Mouse (Mus musculus): ENCODE data around the gene Acsl3. TPM values are rescaled to one million over a fixed set of nuclear protein-coding genes. Genes with fewer than 3 reads are reported as not detected.

The Acsl3 gene
- 71.3 and 76.9 TPM in 2 replicates for polyA plus RNA-seq (2014; fragmentation: Nextera tagmentation; extraction: Ambion mirVana)

GRCm38 (mm10) chr1:78657671-78658440, at the start of gene Acsl3, which contains the start of gene Utp14b:
Gene Acsl3 (plus strand): TSS chr1:78657825.
Gene Utp14b (plus strand): TSS chr1:78658038.
- Histone ChIP-seq H3K27me3 (replicated peaks; ENCODE audit: control insufficient read depth, insufficient read depth, low read length) (no peaks in the 10 kb centered on the region), H3K4me1 (ENCODE audit: control insufficient read depth, insufficient read depth, low read length) (peaks cover 20% of the 10 kb centered on the region), H3K27ac (replicated peaks; ENCODE audit: low read depth, low read length) (peak within 1 kb of the TSS; percentile 97), H3K9me3 (ENCODE audit: control insufficient read depth, low read length) (no peaks in the 10 kb centered on the region), H3K4me3 (ENCODE audit: low read depth, low read length) (peak within 1 kb of the TSS; percentile 93), H3K4me2 (ENCODE audit: low read depth, low read length) (peak within 1 kb of the TSS; percentile 82), H3K36me3 (ENCODE audit: control insufficient read depth, insufficient read depth, low read length) (no peaks in the 10 kb centered on the region), H3K9ac (ENCODE audit: low read depth, low read length) (peak within 1 kb of the TSS; percentile 96)
- ATAC-seq (ENCODE audit: low read depth): peak; percentile 100
- DNase-seq (ENCODE audit: low spot score): peak; percentile 99
- 1% methylated on average over 33 of the region's 104 CpGs for WGBS

- WGBS: 16% methylated on average over 12 of the region's 12 CpGs
- H3K4me3 ChIP-seq (ENCODE audit: low read depth, low read length): no peak overlapping the region
These were observed 48.3 kb upstream of the Acsl3 start for GRCm38 (mm10) chr1:78609134-78609907.

DNA sequence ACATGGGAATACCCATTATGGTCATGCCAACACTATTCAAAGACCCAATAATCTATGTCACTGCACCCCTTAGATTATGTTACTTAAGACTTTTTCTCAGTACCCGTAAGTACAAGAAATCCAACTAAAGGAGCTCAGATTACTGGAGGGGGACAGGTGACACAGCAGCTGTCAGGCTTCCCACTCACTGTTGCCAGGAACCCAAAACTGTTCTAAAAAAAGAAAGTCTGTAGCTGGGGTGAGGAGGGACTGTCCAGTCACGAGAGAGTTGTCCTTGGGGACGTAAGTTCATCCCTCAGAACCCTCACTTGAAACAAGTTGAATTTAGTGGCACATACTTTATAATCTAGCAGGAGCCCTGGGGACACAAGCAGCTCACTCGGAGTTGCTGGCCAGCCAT, 46.6 kb upstream of the Acsl3 start:
- WGBS: 50% methylated on average over 4 of the region's 4 CpGs
- Histone ChIP-seq H3K4me2 (ENCODE audit: low read depth, low read length) (no peak overlapping the region), H3K27ac (replicated peaks; ENCODE audit: low read depth, low read length) (no peak overlapping the region), H3K9ac (ENCODE audit: low read depth, low read length) (no peak overlapping the region), H3K27me3 (replicated peaks; ENCODE audit: control insufficient read depth, insufficient read depth, low read length) (no peaks in the 10 kb centered on the region), H3K9me3 (ENCODE audit: control insufficient read depth, low read length) (no peaks in the 10 kb centered on the region), H3K4me3 (ENCODE audit: low read depth, low read length) (no peak overlapping the region), H3K4me1 (ENCODE audit: control insufficient read depth, insufficient read depth, low read length) (peaks cover 7% of the 10 kb centered on the region; the same call in 1 of the 2 replicates), H3K36me3 (ENCODE audit: control insufficient read depth, insufficient read depth, low read length) (no peaks in the 10 kb centered on the region)
- DNase-seq (ENCODE audit: low spot score) (peak; percentile 50), ATAC-seq (ENCODE audit: low read depth) (peak; percentile 70)

More at GRCm38 (mm10) chr1:78609134-78609907, 48.3 kb upstream of the Acsl3 start:
- ATAC-seq (ENCODE audit: low read depth) (peak; percentile 41; the same call in 1 of the 2 replicates), DNase-seq (ENCODE audit: low spot score) (peak; percentile 60)
- Histone ChIP-seq H3K36me3 (ENCODE audit: control insufficient read depth, insufficient read depth, low read length) (no peaks in the 10 kb centered on the region), H3K9me3 (ENCODE audit: control insufficient read depth, low read length) (no peaks in the 10 kb centered on the region), H3K4me1 (ENCODE audit: control insufficient read depth, insufficient read depth, low read length) (peaks cover 7% of the 10 kb centered on the region; the same call in 1 of the 2 replicates), H3K9ac (ENCODE audit: low read depth, low read length) (no peak overlapping the region), H3K27me3 (replicated peaks; ENCODE audit: control insufficient read depth, insufficient read depth, low read length) (no peaks in the 10 kb centered on the region), H3K27ac (replicated peaks; ENCODE audit: low read depth, low read length) (0 out of 2 replicates have a peak overlapping the region, but pooled peaks have one; percentile 10), H3K4me2 (ENCODE audit: low read depth, low read length) (no peak overlapping the region)

GRCm38 (mm10) chr1:78612959-78613358, 44.7 kb upstream of the Acsl3 start:
- H3K4me3 ChIP-seq (ENCODE audit: low read depth, low read length): no peak overlapping the region
- H3K9me3 ChIP-seq (ENCODE audit: control insufficient read depth, low read length): no peaks in the 10 kb centered on the region
- H3K27ac ChIP-seq (replicated peaks; ENCODE audit: low read depth, low read length): no peak overlapping the region
- no peaks in the 10 kb centered on the region for H3K27me3 ChIP-seq (replicated peaks; ENCODE audit: control insufficient read depth, insufficient read depth, low read length)
- no peak for DNase-seq (ENCODE audit: low spot score)
- H3K4me1 ChIP-seq (ENCODE audit: control insufficient read depth, insufficient read depth, low read length): peaks cover 7% of the 10 kb centered on the region; the same call in 1 of the 2 replicates
- H3K9ac ChIP-seq (ENCODE audit: low read depth, low read length): no peak overlapping the region
- H3K4me2 ChIP-seq (ENCODE audit: low read depth, low read length): no peak overlapping the region
- 65% methylated on average over 1 of the region's 1 CpGs for WGBS
- ATAC-seq (ENCODE audit: low read depth): no peak
- H3K36me3 ChIP-seq (ENCODE audit: control insufficient read depth, insufficient read depth, low read length): no peaks in the 10 kb centered on the region

DNA sequence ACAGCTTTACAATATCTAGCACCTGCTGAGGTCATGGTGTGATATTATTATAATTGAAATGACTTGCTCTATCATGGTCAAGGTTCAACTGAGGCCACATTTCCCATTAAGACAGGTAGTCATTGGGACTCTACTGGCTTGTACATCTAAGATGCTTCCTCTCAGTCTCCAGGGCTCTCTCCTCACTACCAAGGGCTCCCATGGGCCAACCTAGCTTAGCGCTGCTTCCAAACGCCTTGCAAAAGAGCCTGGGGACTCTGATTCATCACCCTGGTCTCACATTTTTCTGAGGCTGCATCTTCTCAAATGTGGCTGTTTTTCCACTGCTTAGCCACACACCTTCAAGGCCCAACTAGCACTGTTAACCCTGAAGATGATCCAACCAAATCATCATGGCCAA, 33.3 kb upstream of the Acsl3 start:
- H3K4me3 ChIP-seq (ENCODE audit: low read depth, low read length): no peak overlapping the region
- H3K4me2 ChIP-seq (ENCODE audit: low read depth, low read length): no peak overlapping the region
- WGBS: 87% methylated on average over 2 of the region's 2 CpGs
- no peaks in the 10 kb centered on the region for H3K27me3 ChIP-seq (replicated peaks; ENCODE audit: control insufficient read depth, insufficient read depth, low read length)
- ATAC-seq (ENCODE audit: low read depth) (no peak), DNase-seq (ENCODE audit: low spot score) (no peak)
- no peaks in the 10 kb centered on the region for H3K9me3 ChIP-seq (ENCODE audit: control insufficient read depth, low read length)
- H3K27ac ChIP-seq (replicated peaks; ENCODE audit: low read depth, low read length): no peak overlapping the region
- H3K9ac ChIP-seq (ENCODE audit: low read depth, low read length): no peak overlapping the region
- H3K4me1 ChIP-seq (ENCODE audit: control insufficient read depth, insufficient read depth, low read length): no peaks in the 10 kb centered on the region
- no peaks in the 10 kb centered on the region for H3K36me3 ChIP-seq (ENCODE audit: control insufficient read depth, insufficient read depth, low read length)

GRCm38 (mm10) chr1:78634486-78634885, 23.1 kb upstream of the Acsl3 start:
- Histone ChIP-seq H3K9me3 (ENCODE audit: control insufficient read depth, low read length) (no peaks in the 10 kb centered on the region), H3K36me3 (ENCODE audit: control insufficient read depth, insufficient read depth, low read length) (no peaks in the 10 kb centered on the region), H3K27ac (replicated peaks; ENCODE audit: low read depth, low read length) (no peak overlapping the region), H3K27me3 (replicated peaks; ENCODE audit: control insufficient read depth, insufficient read depth, low read length) (no peaks in the 10 kb centered on the region), H3K4me3 (ENCODE audit: low read depth, low read length) (no peak overlapping the region), H3K9ac (ENCODE audit: low read depth, low read length) (no peak overlapping the region), H3K4me1 (ENCODE audit: control insufficient read depth, insufficient read depth, low read length) (no peaks in the 10 kb centered on the region), H3K4me2 (ENCODE audit: low read depth, low read length) (no peak overlapping the region)
- WGBS: 57% methylated on average over 3 of the region's 3 CpGs
- peak; percentile 34 for DNase-seq (ENCODE audit: low spot score)
- ATAC-seq (ENCODE audit: low read depth): no peak

- no peak overlapping the region for H3K4me3 ChIP-seq (ENCODE audit: low read depth, low read length)
- DNase-seq (ENCODE audit: low spot score): no peak
- ATAC-seq (ENCODE audit: low read depth): no peak
- H3K36me3 ChIP-seq (ENCODE audit: control insufficient read depth, insufficient read depth, low read length): no peaks in the 10 kb centered on the region
- H3K4me2 ChIP-seq (ENCODE audit: low read depth, low read length): no peak overlapping the region
- H3K27ac ChIP-seq (replicated peaks; ENCODE audit: low read depth, low read length): no peak overlapping the region
- H3K27me3 ChIP-seq (replicated peaks; ENCODE audit: control insufficient read depth, insufficient read depth, low read length): no peaks in the 10 kb centered on the region
- H3K9ac ChIP-seq (ENCODE audit: low read depth, low read length): no peak overlapping the region
- H3K9me3 ChIP-seq (ENCODE audit: control insufficient read depth, low read length): no peaks in the 10 kb centered on the region
- H3K4me1 ChIP-seq (ENCODE audit: control insufficient read depth, insufficient read depth, low read length): peaks cover 11% of the 10 kb centered on the region; the same call in 1 of the 2 replicates
These were observed 16.8 kb upstream of the Acsl3 start for GRCm38 (mm10) chr1:78640871-78641270.

DNA sequence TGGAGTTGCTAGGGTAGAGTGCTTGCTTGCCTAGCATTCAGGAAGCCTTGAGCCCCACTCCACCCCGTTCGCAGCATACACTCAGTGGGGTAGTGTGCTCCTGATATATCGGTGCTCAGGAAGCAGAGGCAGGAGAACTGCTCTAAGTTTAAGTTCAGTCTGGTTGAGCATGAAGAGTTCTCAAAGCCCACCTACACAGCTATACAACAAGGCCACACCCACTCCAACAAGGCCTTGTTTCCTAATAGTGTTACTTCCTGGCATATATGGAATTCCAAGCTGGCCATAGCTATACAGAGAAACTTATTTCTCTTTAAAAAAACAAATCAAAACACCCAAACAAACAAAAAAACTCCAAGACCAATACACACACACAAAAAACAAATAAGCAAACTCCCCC, 15.8 kb upstream of the Acsl3 start:
- no peaks in the 10 kb centered on the region for H3K27me3 ChIP-seq (replicated peaks; ENCODE audit: control insufficient read depth, insufficient read depth, low read length)
- ATAC-seq (ENCODE audit: low read depth) (no peak), DNase-seq (ENCODE audit: low spot score) (no peak)
- H3K36me3 ChIP-seq (ENCODE audit: control insufficient read depth, insufficient read depth, low read length): no peaks in the 10 kb centered on the region
- H3K4me3 ChIP-seq (ENCODE audit: low read depth, low read length): no peak overlapping the region
- 92% methylated on average over 3 of the region's 3 CpGs for WGBS
- H3K27ac ChIP-seq (replicated peaks; ENCODE audit: low read depth, low read length): no peak overlapping the region
- no peak overlapping the region for H3K9ac ChIP-seq (ENCODE audit: low read depth, low read length)
- peaks cover 11% of the 10 kb centered on the region; the same call in 1 of the 2 replicates for H3K4me1 ChIP-seq (ENCODE audit: control insufficient read depth, insufficient read depth, low read length)
- no peaks in the 10 kb centered on the region for H3K9me3 ChIP-seq (ENCODE audit: control insufficient read depth, low read length)
- H3K4me2 ChIP-seq (ENCODE audit: low read depth, low read length): no peak overlapping the region

All from embryonic facial prominence, embryonic 14.5 days (tissue).